Comparison of ENCODE assay signal across 31 mouse cellular contexts in genomic region chr4:109531111-109531510, GRCm38 (mm10). TPM values are rescaled to one million over a fixed set of nuclear protein-coding genes. Genes with fewer than 3 reads are reported as not detected.
DNase-seq lines count a peak whose midpoint lies in the region; ATAC-seq and TF ChIP-seq lines count a peak whose summit lies in the region.
"Had no signal": no experiment of that assay in that cellular context is flagged by ENCODE, and none has a peak within 500 bp of the region (broad histone marks: within the 10 kb centered on the region; RNA-seq: fewer than 3 reads in every experiment).

TSS of gene 4930522H14Rik (minus strand) at chr4:109531297.

- no peak for TF ChIP-seq POLR2A in cerebellum, adult 2 months (IDR thresholded peaks at IDR 0.05; ENCODE audit: borderline replicate concordance, insufficient read depth, low read length)

- H3K36me3 ChIP-seq in hindbrain, embryonic 10.5 days: no peaks in the 10 kb centered on the region
- no peaks in the 10 kb centered on the region for H3K36me3 ChIP-seq in hindbrain, embryonic 16.5 days (ENCODE audit: control insufficient read depth, insufficient read depth, low read length)
- H3K36me3 ChIP-seq in midbrain, embryonic 12.5 days: no peaks in the 10 kb centered on the region
- H3K36me3 ChIP-seq in midbrain, embryonic 13.5 days: no peaks in the 10 kb centered on the region
- H3K36me3 ChIP-seq in forebrain, embryonic 12.5 days (replicated peaks): no peaks in the 10 kb centered on the region
- H3K36me3 ChIP-seq in neural tube, embryonic 13.5 days: no peaks in the 10 kb centered on the region
- H3K36me3 ChIP-seq: heart, embryonic 12.5 days; kidney, embryonic 15.5 days; limb, embryonic 13.5 days; liver, embryonic 12.5 days had no signal

- no peak within 1 kb of the TSS for H3K4me2 ChIP-seq in hindbrain, embryonic 16.5 days (ENCODE audit: low read length)
- peak within 1 kb of the TSS; percentile 17; the same call in 1 of the 2 replicates for H3K4me2 ChIP-seq in midbrain, embryonic 12.5 days (replicated peaks)
- H3K4me2 ChIP-seq in midbrain, embryonic 13.5 days (replicated peaks): no peak within 1 kb of the TSS
- peak within 1 kb of the TSS; percentile 21; the same call in 1 of the 2 replicates for H3K4me2 ChIP-seq in forebrain, embryonic 12.5 days
- H3K4me2 ChIP-seq in neural tube, embryonic 13.5 days: 0 out of 2 replicates have a peak within 1 kb of the TSS, but pooled peaks have one; percentile 4
- H3K4me2 ChIP-seq: heart, embryonic 12.5 days; kidney, embryonic 15.5 days; limb, embryonic 13.5 days; liver, embryonic 12.5 days had no signal

- 95% methylated on average over 2 of the region's 2 CpGs for WGBS in hindbrain, embryonic 10.5 days
- 99% methylated on average over 2 of the region's 2 CpGs for WGBS in hindbrain, embryonic 16.5 days
- WGBS in midbrain, embryonic 12.5 days: 93% methylated on average over 2 of the region's 2 CpGs
- 94% methylated on average over 2 of the region's 2 CpGs for WGBS in midbrain, embryonic 13.5 days
- WGBS in forebrain, embryonic 12.5 days: 98% methylated on average over 2 of the region's 2 CpGs
- 96% methylated on average over 2 of the region's 2 CpGs for WGBS in neural tube, embryonic 13.5 days
- 98% methylated on average over 2 of the region's 2 CpGs for WGBS in cerebellum, adult 2 months

- no peak for TF ChIP-seq CTCF in cerebellum, adult 2 months (IDR thresholded peaks at IDR 0.05; ENCODE audit: borderline replicate concordance, insufficient read depth, low read depth, low read length)

- H3K4me3 ChIP-seq in hindbrain, embryonic 10.5 days: no peak within 1 kb of the TSS
- no peak within 1 kb of the TSS for H3K4me3 ChIP-seq in hindbrain, embryonic 16.5 days (ENCODE audit: low read length)
- no peak within 1 kb of the TSS for H3K4me3 ChIP-seq in midbrain, embryonic 12.5 days
- no peak within 1 kb of the TSS for H3K4me3 ChIP-seq in midbrain, embryonic 13.5 days (replicated peaks)
- no peak within 1 kb of the TSS for H3K4me3 ChIP-seq in forebrain, embryonic 12.5 days (replicated peaks)
- H3K4me3 ChIP-seq in neural tube, embryonic 13.5 days: no peak within 1 kb of the TSS
- no peak within 1 kb of the TSS for H3K4me3 ChIP-seq in cerebellum, adult 2 months (replicated peaks; ENCODE audit: insufficient read depth, low read depth, low read length)
- H3K4me3 ChIP-seq: heart, embryonic 12.5 days; kidney, embryonic 15.5 days; limb, embryonic 13.5 days; liver, embryonic 12.5 days had no signal

- no peak within 1 kb of the TSS for H3K9ac ChIP-seq in hindbrain, embryonic 16.5 days (ENCODE audit: low read depth, low read length)
- H3K9ac ChIP-seq in midbrain, embryonic 12.5 days (replicated peaks): no peak within 1 kb of the TSS
- H3K9ac ChIP-seq in midbrain, embryonic 13.5 days (replicated peaks): no peak within 1 kb of the TSS
- H3K9ac ChIP-seq in forebrain, embryonic 12.5 days: no peak within 1 kb of the TSS
- no peak within 1 kb of the TSS for H3K9ac ChIP-seq in neural tube, embryonic 13.5 days
- H3K9ac ChIP-seq: heart, embryonic 12.5 days; kidney, embryonic 15.5 days; limb, embryonic 13.5 days; liver, embryonic 12.5 days had no signal

- peak within 1 kb of the TSS; percentile 17; the same call in 1 of the 2 replicates for H3K27ac ChIP-seq in hindbrain, embryonic 10.5 days
- no peak within 1 kb of the TSS for H3K27ac ChIP-seq in hindbrain, embryonic 16.5 days (ENCODE audit: low read depth, low read length)
- H3K27ac ChIP-seq in midbrain, embryonic 12.5 days (replicated peaks): no peak within 1 kb of the TSS
- H3K27ac ChIP-seq in midbrain, embryonic 13.5 days: no peak within 1 kb of the TSS
- no peak within 1 kb of the TSS for H3K27ac ChIP-seq in forebrain, embryonic 12.5 days
- H3K27ac ChIP-seq in neural tube, embryonic 13.5 days (replicated peaks): no peak within 1 kb of the TSS
- no peak within 1 kb of the TSS for H3K27ac ChIP-seq in cerebellum, adult 2 months (ENCODE audit: insufficient read depth, low read length)
- H3K27ac ChIP-seq: kidney, embryonic 15.5 days; limb, embryonic 13.5 days; liver, embryonic 12.5 days had no signal

- no peaks in the 10 kb centered on the region for H3K9me3 ChIP-seq in hindbrain, embryonic 10.5 days
- H3K9me3 ChIP-seq in hindbrain, embryonic 16.5 days (ENCODE audit: control insufficient read depth, low read length): no peaks in the 10 kb centered on the region
- H3K9me3 ChIP-seq in midbrain, embryonic 12.5 days: no peaks in the 10 kb centered on the region
- H3K9me3 ChIP-seq in midbrain, embryonic 13.5 days: no peaks in the 10 kb centered on the region
- H3K9me3 ChIP-seq in forebrain, embryonic 12.5 days: no peaks in the 10 kb centered on the region
- H3K9me3 ChIP-seq in neural tube, embryonic 13.5 days: no peaks in the 10 kb centered on the region
- H3K9me3 ChIP-seq: heart, embryonic 12.5 days; kidney, embryonic 15.5 days; limb, embryonic 13.5 days; liver, embryonic 12.5 days had no signal

- ATAC-seq in hindbrain, embryonic 16.5 days: no peak
- ATAC-seq in midbrain, embryonic 12.5 days (ENCODE audit: low FRiP score, low read depth): no peak
- no peak for ATAC-seq in midbrain, embryonic 13.5 days
- ATAC-seq in forebrain, embryonic 12.5 days (ENCODE audit: low FRiP score): no peak
- no peak for ATAC-seq in neural tube, embryonic 13.5 days (ENCODE audit: low read depth)
- ATAC-seq: activated CD4-positive, CD25-positive, alpha-beta regulatory T cell, adult 4 months; liver, embryonic 12.5 days had no signal

- H3K27me3 ChIP-seq in hindbrain, embryonic 10.5 days (ENCODE audit: insufficient read depth, poor library complexity, severe bottlenecking): no peaks in the 10 kb centered on the region
- H3K27me3 ChIP-seq in hindbrain, embryonic 16.5 days (replicated peaks; ENCODE audit: control insufficient read depth, insufficient read depth, low read length): no peaks in the 10 kb centered on the region
- H3K27me3 ChIP-seq in midbrain, embryonic 12.5 days: no peaks in the 10 kb centered on the region
- no peaks in the 10 kb centered on the region for H3K27me3 ChIP-seq in midbrain, embryonic 13.5 days
- H3K27me3 ChIP-seq in forebrain, embryonic 12.5 days: no peaks in the 10 kb centered on the region
- H3K27me3 ChIP-seq in neural tube, embryonic 13.5 days: no peaks in the 10 kb centered on the region
- H3K27me3 ChIP-seq in cerebellum, adult 2 months (ENCODE audit: control insufficient read depth, insufficient read depth, low read length): no peaks in the 10 kb centered on the region
- H3K27me3 ChIP-seq: heart, embryonic 12.5 days; kidney, embryonic 15.5 days; limb, embryonic 13.5 days; liver, embryonic 12.5 days had no signal

- intact Hi-C loops in left cerebral cortex, postnatal 25 days (cut with DNase I): no loop called here

- no peak for DNase-seq in hindbrain, embryonic 10.5 days (ENCODE audit: low spot score)
- no peak for DNase-seq in left cerebral cortex, postnatal 25 days (ENCODE audit: low spot score in 2 of 2)
- no peak for DNase-seq in cerebellum, adult 2 months
- DNase-seq: adrenal gland, adult 8-10 months; cerebellum, adult 18-20 months; cerebellum, postnatal 36 days; gastrocnemius, postnatal 10 days; heart, postnatal 10 days; kidney, adult 11 months; kidney, postnatal 4 days; lung, adult 18-20 months; lung, postnatal 10 days; retina, postnatal 1 day; right cerebral cortex, postnatal 25 days; spleen, adult 18-20 months; thymus, adult 18-20 months; thymus, postnatal 4 days had no signal

- peaks cover 6% of the 10 kb centered on the region; the same call in 1 of the 2 replicates for H3K4me1 ChIP-seq in hindbrain, embryonic 10.5 days (replicated peaks)
- no peaks in the 10 kb centered on the region for H3K4me1 ChIP-seq in hindbrain, embryonic 16.5 days (ENCODE audit: control insufficient read depth, insufficient read depth, low read depth, low read length)
- H3K4me1 ChIP-seq in midbrain, embryonic 12.5 days: 0 out of 2 replicates have a peak, but pooled peaks cover 4% of the 10 kb centered on the region
- H3K4me1 ChIP-seq in midbrain, embryonic 13.5 days (replicated peaks): 0 out of 2 replicates have a peak, but pooled peaks cover 4% of the 10 kb centered on the region
- peaks cover 5% of the 10 kb centered on the region; the same call in 1 of the 2 replicates for H3K4me1 ChIP-seq in forebrain, embryonic 12.5 days
- no peaks in the 10 kb centered on the region for H3K4me1 ChIP-seq in neural tube, embryonic 13.5 days (replicated peaks)
- no peaks in the 10 kb centered on the region for H3K4me1 ChIP-seq in cerebellum, adult 2 months (ENCODE audit: control insufficient read depth, insufficient read depth, low read length)
- H3K4me1 ChIP-seq: heart, embryonic 12.5 days; kidney, embryonic 15.5 days; limb, embryonic 13.5 days; liver, embryonic 12.5 days had no signal

RNA-seq across cellular contexts. Expression of gene 4930522H14Rik, which starts in this region (rescaled TPM):
- polyA plus RNA-seq in hindbrain, embryonic 10.5 days (2016; fragmentation: Nextera tagmentation; extraction: Ambion mirVana): not detected in 2 replicates
- polyA plus RNA-seq in hindbrain, embryonic 16.5 days (2015; fragmentation: Nextera tagmentation; extraction: Ambion mirVana): not detected in 2 replicates
- polyA plus RNA-seq in midbrain, embryonic 12.5 days (2016; fragmentation: Nextera tagmentation; extraction: Ambion mirVana): not detected in 2 replicates
- polyA plus RNA-seq in midbrain, embryonic 13.5 days (2015; fragmentation: Nextera tagmentation; extraction: Ambion mirVana): not detected in 2 replicates
- not detected in 2 replicates for polyA plus RNA-seq in forebrain, embryonic 12.5 days (2016; fragmentation: Nextera tagmentation; extraction: Ambion mirVana)
- not detected in 2 replicates for polyA plus RNA-seq in neural tube, embryonic 13.5 days (2015; fragmentation: Nextera tagmentation; extraction: Ambion mirVana)
- total RNA-seq in left cerebral cortex, postnatal 25 days (2021): not detected
- polyA plus RNA-seq in cerebellum, adult 2 months (2012; rRNA removed): not detected in 2 replicates
- total RNA-seq: adrenal gland, adult 8-10 months; gastrocnemius, postnatal 10 days; granulocyte monocyte progenitor cell, adult 5-6 weeks; heart, postnatal 10 days; left cerebral cortex, postnatal 14 days; MEL had no signal
- polyA plus RNA-seq: activated CD4-positive, CD25-positive, alpha-beta regulatory T cell, adult 4 months; embryonic facial prominence, embryonic 14.5 days; heart, embryonic 12.5 days; kidney, embryonic 15.5 days; limb, embryonic 13.5 days; liver, embryonic 12.5 days had no signal

Comparison
In these comparisons a context has a peak if more than half of its experiments do, and no peak if none do; other contexts are left out.
1. H3K4me2 ChIP-seq: peak in midbrain, embryonic 12.5 days (single experiment), forebrain, embryonic 12.5 days (single experiment) and neural tube, embryonic 13.5 days (single experiment); none in hindbrain, embryonic 16.5 days (single experiment) and midbrain, embryonic 13.5 days (single experiment).